Mouse (Mus musculus): ENCODE results near the gene Specc1. TPM values are rescaled to one million over a fixed set of nuclear protein-coding genes. Genes with fewer than 3 reads are reported as not detected.

Gene Specc1
- polyA plus RNA-seq, 1 experiment = 6.5 TPM

- DNase-seq (ENCODE audit: low read depth, low spot score) = no peak
- 88% methylated on average over 5 of the region's 5 CpGs for WGBS
These were observed 8.0 kb downstream of the Specc1 start for GRCm38 (mm10) chr11:61964611-61965010.

GRCm38 (mm10) chr11:61967034-61967433 is 10.5 kb downstream of the Specc1 start:
- no peak for DNase-seq (ENCODE audit: low read depth, low spot score)
- WGBS = 75% methylated on average over 8 of the region's 8 CpGs

- no peak for DNase-seq (ENCODE audit: low read depth, low spot score)
- WGBS = 87% methylated on average over 2 of the region's 2 CpGs
These were observed 12.3 kb downstream of the Specc1 start for GRCm38 (mm10) chr11:61968875-61969274.

GRCm38 (mm10) chr11:61970901-61971300 is 14.3 kb downstream of the Specc1 start:
- WGBS = 49% methylated on average over 5 of the region's 5 CpGs
- DNase-seq (ENCODE audit: low read depth, low spot score) = no peak

GRCm38 (mm10) chr11:61971441-61972221 is 15.1 kb downstream of the Specc1 start:
- 44% methylated on average over 7 of the region's 7 CpGs for WGBS
- DNase-seq (ENCODE audit: low read depth, low spot score) = no peak

GRCm38 (mm10) chr11:61974106-61974707 is 17.6 kb downstream of the Specc1 start:
- 59% methylated on average over 13 of the region's 13 CpGs for WGBS
- no peak for DNase-seq (ENCODE audit: low read depth, low spot score)

- DNase-seq (ENCODE audit: low read depth, low spot score) = no peak
- WGBS = 73% methylated on average over 1 of the region's 1 CpGs
These were observed 19.2 kb downstream of the Specc1 start for GRCm38 (mm10) chr11:61975783-61976182.

GRCm38 (mm10) chr11:61981285-61981684 is 24.7 kb downstream of the Specc1 start:
- 71% methylated on average over 2 of the region's 2 CpGs for WGBS
- no peak for DNase-seq (ENCODE audit: low read depth, low spot score)

GRCm38 (mm10) chr11:61982828-61983227 is 26.3 kb downstream of the Specc1 start:
- DNase-seq (ENCODE audit: low read depth, low spot score) = no peak
- WGBS = 65% methylated on average over 9 of the region's 9 CpGs

- no peak for DNase-seq (ENCODE audit: low read depth, low spot score)
- 67% methylated on average over 4 of the region's 4 CpGs for WGBS
These were observed 30.4 kb downstream of the Specc1 start for GRCm38 (mm10) chr11:61986939-61987338.

- WGBS = 58% methylated on average over 9 of the region's 9 CpGs
- no peak for DNase-seq (ENCODE audit: low read depth, low spot score)
These were observed 33.1 kb downstream of the Specc1 start for GRCm38 (mm10) chr11:61989647-61990046.

GRCm38 (mm10) chr11:61991576-61991975 is 35.0 kb downstream of the Specc1 start:
- no peak for DNase-seq (ENCODE audit: low read depth, low spot score)
- 63% methylated on average over 2 of the region's 2 CpGs for WGBS

GRCm38 (mm10) chr11:61992671-61993285 is 36.2 kb downstream of the Specc1 start:
- DNase-seq (ENCODE audit: low read depth, low spot score) = no peak
- 90% methylated on average over 4 of the region's 4 CpGs for WGBS

GRCm38 (mm10) chr11:61999501-61999900 is 42.9 kb downstream of the Specc1 start:
- DNase-seq (ENCODE audit: low read depth, low spot score) = no peak
- 79% methylated on average over 8 of the region's 8 CpGs for WGBS

GRCm38 (mm10) chr11:62000099-62000498 is 43.5 kb downstream of the Specc1 start:
- WGBS = 81% methylated on average over 12 of the region's 12 CpGs
- no peak for DNase-seq (ENCODE audit: low read depth, low spot score)

- DNase-seq (ENCODE audit: low read depth, low spot score) = no peak
These were observed 45.4 kb downstream of the Specc1 start for GRCm38 (mm10) chr11:62001977-62002376.

GRCm38 (mm10) chr11:62004881-62005240 is 48.3 kb downstream of the Specc1 start:
- no peak for DNase-seq (ENCODE audit: low read depth, low spot score)
- WGBS = 42% methylated on average over 6 of the region's 6 CpGs

More at GRCm38 (mm10) chr11:62001977-62002376, 45.4 kb downstream of the Specc1 start:
- WGBS = 77% methylated on average over 4 of the region's 4 CpGs

GRCm38 (mm10) chr11:62005241-62005910 is 48.8 kb downstream of the Specc1 start:
- no peak for DNase-seq (ENCODE audit: low read depth, low spot score)

GRCm38 (mm10) chr11:62005911-62006260 is 49.3 kb downstream of the Specc1 start:
- WGBS = 64% methylated on average over 5 of the region's 5 CpGs
- DNase-seq (ENCODE audit: low read depth, low spot score) = no peak

More at GRCm38 (mm10) chr11:62005241-62005910, 48.8 kb downstream of the Specc1 start:
- WGBS = 34% methylated on average over 14 of the region's 14 CpGs

- WGBS = 36% methylated on average over 5 of the region's 5 CpGs
- DNase-seq (ENCODE audit: low read depth, low spot score) = no peak
These were observed 50.1 kb downstream of the Specc1 start for GRCm38 (mm10) chr11:62006680-62007079.
